Comparison of ENCODE assay signal across 18 mouse cellular contexts in the genomic region with DNA sequence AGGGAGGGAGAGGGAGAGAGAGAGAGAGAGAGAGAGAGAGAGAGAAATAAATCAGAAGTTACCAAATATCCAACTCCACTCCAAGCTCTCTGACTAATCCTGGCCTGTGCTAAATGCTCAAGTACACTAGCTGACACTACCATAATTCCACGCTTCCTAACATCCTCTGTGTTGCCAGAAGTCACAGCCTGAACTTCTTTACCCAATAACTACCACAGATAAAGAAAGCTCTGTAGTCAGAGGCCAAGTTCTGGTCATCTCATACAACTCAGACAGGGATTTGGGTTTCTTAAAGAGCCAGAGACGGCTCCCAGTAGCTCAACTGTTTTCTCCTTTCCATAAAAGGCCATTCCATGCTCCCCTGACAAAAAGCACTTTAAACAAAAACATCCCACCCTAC. TPM values are rescaled to one million over a fixed set of nuclear protein-coding genes. Genes with fewer than 3 reads are reported as not detected.
DNase-seq lines count a peak whose midpoint lies in the region; ATAC-seq and TF ChIP-seq lines count a peak whose summit lies in the region.
"Had no signal": no experiment of that assay in that cellular context is flagged by ENCODE, and none has a peak within 500 bp of the region (broad histone marks: within the 10 kb centered on the region; RNA-seq: fewer than 3 reads in every experiment).

No protein-coding gene starts in this region.

- TF ChIP-seq CTCF in kidney, adult 2 months (conservative IDR thresholded peaks at IDR 0.05; ENCODE audit: insufficient read depth, insufficient read length, low read depth, low read length), result no peak
- TF ChIP-seq CTCF in lung, adult 2 months (IDR thresholded peaks at IDR 0.05; ENCODE audit: insufficient read depth, low read length), result no peak

- ATAC-seq in megakaryocyte, adult 5-6 weeks (ENCODE audit: poor library complexity, severe bottlenecking), result no peak
- ATAC-seq: midbrain, embryonic 13.5 days; Patski had no signal

- 0 out of 2 replicates have a peak overlapping the region, but pooled peaks have one; percentile 15 for H3K27ac ChIP-seq in kidney, adult 2 months (ENCODE audit: insufficient read depth, low read depth, low read length)
- H3K27ac ChIP-seq: embryonic facial prominence, embryonic 12.5 days; forebrain, embryonic 10.5 days; limb, embryonic 12.5 days; midbrain, embryonic 13.5 days had no signal

- peaks cover 71% of the 10 kb centered on the region for H3K4me1 ChIP-seq in kidney, adult 2 months (ENCODE audit: control insufficient read depth, insufficient read depth, low read length)
- peaks cover 34% of the 10 kb centered on the region for H3K4me1 ChIP-seq in lung, adult 2 months (ENCODE audit: control insufficient read depth, insufficient read depth, low read length)

- intact Hi-C loops in gastrocnemius, postnatal 14 days (cut with DNase I; ENCODE audit: low total_unique reads), result no loop called here

- no peaks in the 10 kb centered on the region for H3K27me3 ChIP-seq in kidney, adult 2 months (replicated peaks; ENCODE audit: control insufficient read depth, insufficient read depth, low read length)
- H3K27me3 ChIP-seq: embryonic facial prominence, embryonic 12.5 days; limb, embryonic 12.5 days; midbrain, embryonic 13.5 days; Patski had no signal

- no peak for TF ChIP-seq POLR2A in kidney, adult 2 months (IDR thresholded peaks at IDR 0.05; ENCODE audit: low read depth, low read length)
- TF ChIP-seq POLR2A in lung, adult 2 months (IDR thresholded peaks at IDR 0.05; ENCODE audit: borderline replicate concordance, extremely low read depth, low read depth, low read length), result no peak

- WGBS in kidney, adult 2 months, result 54% methylated on average over 2 of the region's 2 CpGs
- 68% methylated on average over 2 of the region's 2 CpGs for WGBS in lung, adult 2 months

- H3K36me3 ChIP-seq in kidney, adult 2 months (ENCODE audit: control insufficient read depth, insufficient read depth, low read length), result no peaks in the 10 kb centered on the region

- no peak overlapping the region for H3K4me3 ChIP-seq in kidney, adult 2 months (ENCODE audit: insufficient read depth, low read depth, low read length)
- H3K4me3 ChIP-seq in lung, adult 2 months (replicated peaks; ENCODE audit: extremely low read depth, low read depth, low read length), result no peak overlapping the region
- H3K4me3 ChIP-seq: embryonic facial prominence, embryonic 12.5 days; forebrain, embryonic 10.5 days; limb, embryonic 12.5 days; midbrain, embryonic 13.5 days had no signal

- peak; percentile 46 for DNase-seq in gastrocnemius, adult 18-20 months (ENCODE audit: low spot score)
- DNase-seq in gastrocnemius, postnatal 14 days, result no peak
- DNase-seq in kidney, adult 2 months, result no peak
- no peak for DNase-seq in kidney, adult 9 months
- peak; percentile 19 for DNase-seq in lung, postnatal 10 days
- DNase-seq in lung, adult 2 months, result no peak
- DNase-seq in fibroblast of lung, adult 2 months (ENCODE audit: low read depth), result peak; percentile 59
- DNase-seq: cerebellum, adult 11 months; kidney, postnatal 36 days; right cerebral cortex, adult 18-20 months; spleen, adult 18-20 months; thymus, postnatal 36 days had no signal

RNA-seq across cellular contexts. Expression of a gene that starts 36.9 kb away (rescaled TPM):
- total RNA-seq in gastrocnemius, adult 18-20 months (2021), result 10 to 100 TPM; 34.4 to 39.5 TPM
- 10 to 100 TPM; 27.7 to 34.1 TPM for total RNA-seq in gastrocnemius, postnatal 14 days (2021)
- 85.0 and 86.5 TPM in 2 replicates for polyA plus RNA-seq in kidney, adult 2 months (2012; rRNA removed)
- polyA plus RNA-seq in lung, adult 2 months (2012; rRNA removed), result 68.6 and 94.1 TPM in 2 replicates
- 75.6 and 81.8 TPM in 2 replicates for total RNA-seq in megakaryocyte, adult 5-6 weeks (2015)
- total RNA-seq in megakaryocyte, adult 5-6 weeks (2017), result 25.9 and 27.6 TPM in 2 replicates

RNA-seq across cellular contexts. Expression of a gene that starts 37.7 kb away (rescaled TPM):
- 1 to 10 TPM; 2.2 to 2.7 TPM for total RNA-seq in gastrocnemius, adult 18-20 months (2021)
- total RNA-seq in gastrocnemius, postnatal 14 days (2021), result 1 to 10 TPM; 2.1 to 8.8 TPM
- polyA plus RNA-seq in kidney, adult 2 months (2012; rRNA removed), result 1.5 and 1.8 TPM in 2 replicates
- polyA plus RNA-seq in lung, adult 2 months (2012; rRNA removed), result 1.7 and 3.3 TPM in 2 replicates
- 0.45 TPM in 1 of 2 replicates, not detected in the other for total RNA-seq in megakaryocyte, adult 5-6 weeks (2015)
- total RNA-seq in megakaryocyte, adult 5-6 weeks (2017), result 0.08 and 1.9 TPM in 2 replicates

Comparison
In these comparisons a context has a peak if more than half of its experiments do, and no peak if none do; other contexts are left out.
1. DNase-seq: peak in gastrocnemius, adult 18-20 months (single experiment), lung, postnatal 10 days (single experiment) and fibroblast of lung, adult 2 months (single experiment); none in gastrocnemius, postnatal 14 days (single experiment), kidney, adult 2 months (single experiment), kidney, adult 9 months (single experiment) and lung, adult 2 months (single experiment).